Mouse (Mus musculus) spleen, adult 18-20 months (tissue): ENCODE results near the gene Ambra1.

Source experiments
- DNase-seq, 2 experiments: peaks; one replicate each; pipeline ENCODE4 v3.0.0; 2022; ENCODE audit warnings: mixed read lengths in 2 of 2

The Ambra1 gene

GRCm38 (mm10) chr2:91939303-91939935, 209.5 kb downstream of the Ambra1 start:
- no peak for DNase-seq

GRCm38 (mm10) chr2:91942356-91942755, 212.4 kb downstream of the Ambra1 start:
- DNase-seq = no peak

DNA sequence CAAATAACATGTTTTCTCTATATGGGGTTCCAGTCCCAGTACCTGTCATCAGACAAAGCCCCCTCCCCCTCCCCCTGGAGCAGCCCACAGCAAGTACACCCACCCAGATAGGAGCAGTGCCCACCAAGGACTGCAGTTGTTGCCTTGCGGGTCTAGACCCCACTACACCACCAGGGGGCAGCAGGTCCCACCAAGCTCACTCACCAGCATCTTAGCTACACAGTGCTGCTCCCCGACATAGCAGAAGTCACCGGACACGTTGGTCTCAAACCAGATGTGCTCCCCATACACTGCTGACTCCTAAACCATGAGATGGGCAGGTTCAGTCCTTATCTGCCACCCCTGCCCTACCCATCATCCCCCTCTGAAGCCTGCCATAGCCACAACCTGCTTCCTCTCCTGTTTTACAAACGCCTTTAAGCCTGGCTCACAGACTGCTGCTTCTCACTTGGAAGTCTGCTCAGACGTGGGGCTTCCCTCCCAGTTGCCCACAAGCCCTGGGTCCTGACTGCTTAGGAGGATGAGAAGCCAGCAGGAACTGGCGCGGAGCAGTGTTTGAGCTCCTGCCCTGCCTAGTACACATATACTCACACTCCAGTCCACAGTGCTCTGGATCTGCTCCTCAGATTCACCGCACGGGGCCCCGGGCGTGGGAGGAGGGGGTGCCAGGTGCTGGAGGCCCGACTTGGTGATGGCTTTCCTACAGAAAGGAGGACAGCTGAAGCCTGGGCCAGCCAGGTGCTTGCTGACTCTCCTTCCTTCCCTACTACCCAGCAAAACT, 214.4 kb downstream of the Ambra1 start:
- DNase-seq = peak; percentile 66 to 80

DNA sequence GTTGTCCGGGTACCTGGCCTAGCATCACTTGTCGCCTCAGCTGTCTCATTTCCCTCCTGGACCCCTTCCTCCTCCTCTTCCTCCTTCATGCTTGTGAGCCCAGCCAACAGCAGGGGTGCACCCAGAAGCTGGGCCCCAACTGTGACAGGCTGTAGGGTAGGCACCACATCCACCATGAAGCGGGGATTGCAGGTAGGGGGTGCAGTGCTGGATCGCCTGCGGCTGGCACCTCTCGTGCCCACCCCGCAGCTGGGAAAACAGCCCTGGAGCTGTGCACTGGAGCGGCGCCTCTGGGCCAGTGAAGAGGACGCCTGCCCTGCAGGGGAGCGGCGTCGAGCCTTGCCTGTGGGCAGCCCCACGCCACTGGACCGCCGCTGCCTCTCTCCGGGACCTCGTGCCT, 215.5 kb downstream of the Ambra1 start, which contains the start of gene Gm9821:
Gene Gm9821 (plus strand): TSS at position 221 of the 400 bp plus-strand sequence.
- no peak for DNase-seq

GRCm38 (mm10) chr2:91946836-91947235, 216.9 kb downstream of the Ambra1 start:
- DNase-seq = no peak

- no peak for DNase-seq
Observed at GRCm38 (mm10) chr2:91947397-91948150, 217.6 kb downstream of the Ambra1 start.

DNA sequence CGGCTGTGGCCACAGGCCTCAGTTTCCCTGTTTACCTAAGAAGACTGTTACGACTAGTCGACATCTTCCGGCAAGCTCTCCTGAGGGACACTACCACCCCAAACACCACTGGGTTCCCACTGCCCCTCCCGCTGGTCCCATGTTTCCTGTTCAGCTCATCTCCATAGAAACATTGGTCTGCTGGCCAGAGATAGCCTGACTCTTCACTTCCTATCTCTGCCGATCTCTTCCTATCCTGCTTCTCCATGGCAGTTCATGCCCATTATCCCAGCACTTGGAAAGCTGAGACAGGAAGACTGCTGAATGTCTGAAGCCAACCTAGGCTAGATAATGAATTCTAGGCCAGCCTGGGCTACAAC, 218.2 kb downstream of the Ambra1 start:
- no peak for DNase-seq

DNA sequence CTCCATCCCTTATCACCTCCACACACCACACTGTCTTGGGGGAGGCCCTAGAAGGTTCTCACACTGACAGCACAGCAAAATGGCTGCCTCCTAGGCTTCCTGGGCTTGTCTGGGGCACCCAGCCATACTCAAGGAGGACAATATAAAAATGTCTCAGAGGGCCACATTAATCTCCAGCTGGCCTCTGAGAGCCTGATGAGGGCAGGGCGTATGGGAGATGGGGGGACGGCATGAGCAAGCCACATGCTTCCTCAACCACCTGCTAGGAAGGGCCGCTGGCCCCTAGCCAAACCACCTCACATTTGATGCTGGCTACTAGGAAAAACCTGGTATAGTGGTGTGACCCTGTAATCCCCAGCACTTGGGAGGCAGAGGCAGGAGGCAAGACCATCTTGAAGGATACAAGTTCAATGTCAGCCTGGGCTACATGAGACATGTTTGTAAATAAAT, 218.9 kb downstream of the Ambra1 start:
- no peak for DNase-seq

DNA sequence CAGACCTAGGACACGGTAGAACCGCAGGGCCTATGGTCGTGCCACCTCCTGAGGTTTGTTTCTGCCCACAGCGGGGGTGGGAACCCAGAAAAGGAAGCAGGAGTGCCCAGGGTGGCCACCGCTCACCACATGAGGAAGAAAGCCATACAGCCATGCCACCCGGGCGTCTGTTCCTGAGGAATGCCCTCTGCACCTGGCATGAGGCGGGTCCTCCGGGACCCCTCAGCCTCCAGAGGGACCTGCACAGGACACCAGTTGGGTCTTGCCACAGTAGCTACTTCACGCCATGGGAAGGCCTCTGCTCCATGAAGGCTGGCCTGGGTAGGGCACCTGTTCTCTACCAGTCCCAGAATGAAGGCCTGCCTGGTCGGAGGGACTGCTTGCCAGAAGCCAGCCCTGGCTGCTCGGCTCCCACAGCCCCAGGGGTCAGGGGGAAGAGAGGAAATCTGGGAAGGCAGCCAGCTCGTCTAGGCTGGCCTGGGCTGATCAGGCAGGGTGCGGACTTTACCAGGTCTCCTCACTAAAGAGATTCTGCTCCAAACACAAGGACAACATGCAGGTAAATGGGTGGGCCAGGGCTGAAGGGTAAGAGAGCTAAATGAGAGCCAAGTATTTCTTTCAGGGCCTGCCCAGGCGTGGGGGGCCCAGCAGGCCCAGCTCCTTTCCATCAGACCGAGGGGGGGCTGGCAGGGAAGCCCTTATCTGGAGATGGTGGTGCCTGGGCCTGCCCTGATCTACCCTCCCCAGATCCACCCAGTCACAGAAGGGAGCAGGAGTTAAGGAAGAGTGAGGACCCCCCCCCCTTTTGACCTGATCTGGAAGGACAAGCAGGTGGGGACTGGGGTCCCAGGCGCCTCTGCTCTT, 219.7 kb downstream of the Ambra1 start:
- peak in 1 of 2 experiments; percentile 43 for DNase-seq

GRCm38 (mm10) chr2:91950275-91951085, 220.5 kb downstream of the Ambra1 start:
- peak; percentile 37 for DNase-seq

DNA sequence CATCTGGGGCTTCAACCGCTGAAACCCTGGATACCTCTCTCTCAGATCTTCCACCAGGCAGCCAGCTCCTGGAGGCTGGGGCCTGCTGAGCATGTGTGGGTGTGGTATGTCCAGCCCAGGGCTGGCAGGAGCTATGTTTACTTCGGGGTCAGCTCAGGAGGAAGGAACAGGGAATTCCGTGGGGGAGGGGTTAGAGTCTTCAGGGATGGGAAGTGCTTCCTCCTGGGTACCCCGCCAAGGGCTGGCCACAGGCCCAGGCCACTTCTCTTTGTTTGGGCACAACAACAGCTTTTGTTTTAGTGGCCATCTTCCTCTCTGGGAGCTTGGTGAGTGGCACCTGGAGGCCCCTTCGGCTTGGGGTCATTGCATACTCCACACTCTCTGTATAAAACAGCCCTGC, 223.9 kb downstream of the Ambra1 start:
- DNase-seq = no peak

DNA sequence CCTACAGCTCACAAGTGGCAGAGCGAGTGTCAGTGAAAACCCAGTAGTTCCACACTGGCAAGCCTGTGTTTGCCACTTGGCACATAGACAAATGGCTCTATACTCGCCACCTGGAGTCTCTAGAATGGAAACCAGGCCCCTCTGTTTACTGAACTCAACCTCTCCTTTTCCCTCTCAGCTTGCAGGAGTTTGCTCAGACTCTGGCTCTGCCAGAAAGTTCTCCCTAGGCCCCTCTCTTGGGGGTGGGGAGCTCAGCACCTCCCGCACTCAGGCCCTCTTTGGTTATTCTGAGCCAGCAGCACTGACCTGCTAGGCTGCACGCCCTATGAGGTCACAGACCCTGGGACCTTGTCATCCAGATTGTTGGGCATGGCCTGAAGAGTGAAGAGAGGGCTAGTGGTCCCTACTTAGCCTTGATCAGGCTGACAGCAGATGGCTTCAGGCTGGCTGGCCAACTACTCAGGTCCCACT, 225.2 kb downstream of the Ambra1 start:
- DNase-seq = no peak

DNA sequence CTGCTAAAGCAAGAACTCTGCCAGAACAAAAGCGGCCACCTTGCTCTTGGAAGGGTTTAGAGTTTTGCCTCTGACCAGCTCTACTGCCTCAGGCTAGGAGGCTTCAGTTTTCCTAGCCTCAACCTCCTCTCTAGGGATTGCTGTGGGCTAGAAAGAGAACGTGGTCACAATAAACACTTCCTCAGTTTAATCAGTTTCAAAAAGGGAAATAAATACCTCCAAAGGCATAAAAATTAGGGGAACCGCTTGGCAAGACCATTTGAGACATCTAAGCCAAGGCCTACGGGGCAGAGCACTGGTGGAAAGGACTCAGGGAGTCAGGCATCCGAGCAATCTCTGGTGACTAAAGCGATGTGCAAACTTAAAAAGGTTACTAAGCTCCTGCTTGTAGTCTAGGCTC, 225.9 kb downstream of the Ambra1 start:
- no peak for DNase-seq

- no peak for DNase-seq
Observed at GRCm38 (mm10) chr2:91957096-91957495, 227.2 kb downstream of the Ambra1 start.

DNA sequence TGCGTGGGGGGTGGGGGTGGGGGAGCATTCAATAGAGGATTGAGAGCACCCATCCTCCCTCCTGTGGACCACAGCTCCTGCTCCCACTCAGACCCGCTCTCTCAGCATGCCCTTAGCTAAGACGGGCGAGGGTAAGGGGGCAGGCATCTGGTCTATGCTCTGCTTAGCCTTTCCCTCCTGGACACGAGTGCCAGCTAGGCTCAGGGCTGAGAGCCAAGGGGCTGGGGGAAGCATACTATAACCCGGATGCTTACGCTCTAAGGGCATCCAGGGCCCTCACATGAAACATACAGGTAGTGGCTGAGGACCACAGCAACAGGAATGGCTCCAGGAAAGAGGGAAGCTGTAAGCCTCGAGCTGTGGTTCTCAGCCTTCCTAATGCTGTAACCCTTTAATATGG, 228.1 kb downstream of the Ambra1 start:
- no peak for DNase-seq

- no peak for DNase-seq
Observed at GRCm38 (mm10) chr2:91958701-91959457, 228.9 kb downstream of the Ambra1 start.

GRCm38 (mm10) chr2:91959544-91960410, 229.8 kb downstream of the Ambra1 start:
- DNase-seq = no peak

DNA sequence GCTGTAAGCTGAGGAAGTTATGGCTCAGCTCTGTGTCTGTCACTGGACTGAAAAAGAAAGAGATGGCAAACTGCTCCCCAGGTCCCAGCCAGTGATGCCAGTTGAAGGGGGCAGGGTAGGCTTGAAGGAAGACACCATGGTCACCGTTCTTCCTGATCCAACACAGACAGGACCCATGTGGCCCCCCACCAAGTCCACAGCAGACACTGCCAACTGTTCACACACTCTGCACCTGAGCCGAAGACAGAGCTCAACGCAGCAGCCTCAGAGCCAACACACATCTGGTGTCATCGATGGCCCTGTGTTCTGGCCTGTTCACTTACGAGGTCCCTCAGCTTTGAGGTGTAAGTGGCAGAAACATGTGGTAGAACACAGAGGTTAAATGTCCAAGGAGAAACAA, 230.5 kb downstream of the Ambra1 start:
- DNase-seq = no peak

DNA sequence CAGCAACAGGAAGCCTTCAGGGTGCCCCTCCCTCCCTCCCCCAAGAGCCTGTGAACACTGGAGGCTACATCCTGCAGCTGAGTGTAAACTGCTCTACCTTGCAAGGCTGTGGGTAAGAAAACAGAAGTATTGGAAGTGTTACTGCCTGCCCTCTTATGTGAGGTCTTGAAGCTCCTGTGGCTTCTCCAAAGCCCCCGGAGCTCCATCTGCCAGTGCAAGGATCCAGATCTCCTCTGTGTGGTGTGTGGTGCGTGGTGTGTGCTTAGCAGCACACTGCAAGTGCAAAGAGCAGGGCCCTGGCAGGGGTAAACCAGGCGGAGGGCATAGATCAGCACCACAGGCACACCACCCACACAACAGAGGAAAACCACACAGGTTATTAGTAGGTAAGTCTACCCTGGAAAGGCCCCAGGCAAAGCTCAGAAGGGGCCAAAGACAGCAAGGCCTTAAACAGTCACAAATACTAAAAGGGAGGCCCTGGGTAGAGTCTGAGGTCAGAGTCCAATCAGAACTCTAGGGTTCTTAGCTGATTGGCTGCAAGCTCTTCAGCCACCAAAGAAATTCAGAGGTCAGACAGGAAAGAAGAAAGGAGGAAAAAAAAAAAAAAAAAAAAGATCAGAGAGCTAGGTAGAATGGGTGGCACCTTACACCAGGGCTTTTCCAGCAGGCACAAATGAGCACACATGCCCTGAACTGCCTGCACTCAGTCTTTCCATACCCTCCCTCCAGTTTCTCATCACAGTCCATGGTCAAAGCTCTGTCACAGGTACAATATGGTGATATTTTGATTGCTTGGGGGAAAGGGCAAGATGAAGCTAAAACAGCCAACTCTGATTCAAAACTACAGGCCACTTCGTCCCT, 232.2 kb downstream of the Ambra1 start:
- no peak for DNase-seq
